Mouse (Mus musculus) midbrain, postnatal 0 days (tissue): ENCODE results near the gene Fto. TPM values are rescaled to one million over a fixed set of nuclear protein-coding genes. Genes with fewer than 3 reads are reported as not detected.

Experiments
- ATAC-seq: fragments of 200-750 bp; cut with Nextera tagmentation; 2 replicates; pipeline ENCODE4 v1.8.0; 2017; ENCODE audit warnings: moderate number of reproducible peaks, mild to moderate bottlenecking, moderate TSS enrichment, moderate library complexity; ENCODE audit not compliant: low FRiP score
- DNase-seq: peaks from one replicate; pipeline ENCODE4 v3.0.0-alpha.2; 2015; ENCODE audit warnings: low spot score
- H3K27ac ChIP-seq: fragments of 300-500 bp; sonication (generic); 2 replicates; pipeline ENCODE4 v1.5.1; 2014; ENCODE audit warnings: low read depth, mild to moderate bottlenecking, low read length, mixed read lengths
- H3K27me3 ChIP-seq: fragments of 300-500 bp; sonication (generic); 2 replicates; pipeline ENCODE4 v1.6.1; 2014; ENCODE audit warnings: low read length, control low read depth, mixed read lengths; ENCODE audit not compliant: insufficient read depth
- H3K36me3 ChIP-seq: fragments of 300-500 bp; sonication (generic); 2 replicates; pipeline ENCODE4 v1.6.1; 2014; ENCODE audit warnings: low read length, control low read depth, mixed read lengths; ENCODE audit not compliant: insufficient read depth
- H3K4me1 ChIP-seq: fragments of 300-500 bp; sonication (generic); 2 replicates; pipeline ENCODE4 v1.6.1; 2014; ENCODE audit warnings: mild to moderate bottlenecking, control low read depth, antibody characterized with exemption, low read length, mixed read lengths; ENCODE audit not compliant: insufficient read depth
- H3K4me2 ChIP-seq: fragments of 300-500 bp; sonication (generic); 2 replicates; pipeline ENCODE4 v1.6.1; 2014; ENCODE audit warnings: low read depth, mild to moderate bottlenecking, low read length, mixed read lengths; ENCODE audit not compliant: poor library complexity, severe bottlenecking
- H3K4me3 ChIP-seq: fragments of 300-500 bp; sonication (generic); 2 replicates; pipeline ENCODE4 v1.5.1; 2014; ENCODE audit warnings: low read depth, mild to moderate bottlenecking, low read length, moderate library complexity
- H3K9ac ChIP-seq: fragments of 300-500 bp; sonication (generic); replicated peaks from 2 replicates; pipeline ENCODE4 v1.6.1; 2014; ENCODE audit warnings: mild to moderate bottlenecking, low read length, moderate library complexity, mixed read lengths; ENCODE audit not compliant: poor library complexity, severe bottlenecking
- H3K9me3 ChIP-seq: fragments of 300-500 bp; sonication (generic); 2 replicates; pipeline ENCODE4 v1.6.1; 2016; ENCODE audit warnings: low read length, control low read depth
- CTCF ChIP-seq: IDR thresholded peaks from 2 replicates; pipeline ENCODE4 v1.5.1; 2016; ENCODE audit warnings: antibody characterized with exemption, mild to moderate bottlenecking
- WGBS: fragments of 180-500 bp; shearing (Covaris S2); extraction: QIAGEN DNeasy Blood & Tissue Kit; methylation state at CpG from one replicate; pipeline ENCODE4 v1.1.7; 2014; 5-methylcytosine and 5-hydroxymethylcytosine counted together
- polyA plus RNA-seq: library from polyadenylated mRNA; unstranded; fragments of >200 nt; fragmentation: Nextera tagmentation; extraction: Ambion mirVana; gene quantifications from 2 replicates; pipeline ENCODE4 v1.2.1, GENCODE M21; 2015
- total RNA-seq: library from RNA; depleted of rRNA; stranded (reverse); fragments of >200 nt; gene quantifications from 2 replicates; pipeline ENCODE4 v1.2.3, GENCODE M21; 2014

Fto gene
- total and polyA plus RNA-seq, 2 experiments from 2014 or later, result 97.9 to 151 TPM

DNA sequence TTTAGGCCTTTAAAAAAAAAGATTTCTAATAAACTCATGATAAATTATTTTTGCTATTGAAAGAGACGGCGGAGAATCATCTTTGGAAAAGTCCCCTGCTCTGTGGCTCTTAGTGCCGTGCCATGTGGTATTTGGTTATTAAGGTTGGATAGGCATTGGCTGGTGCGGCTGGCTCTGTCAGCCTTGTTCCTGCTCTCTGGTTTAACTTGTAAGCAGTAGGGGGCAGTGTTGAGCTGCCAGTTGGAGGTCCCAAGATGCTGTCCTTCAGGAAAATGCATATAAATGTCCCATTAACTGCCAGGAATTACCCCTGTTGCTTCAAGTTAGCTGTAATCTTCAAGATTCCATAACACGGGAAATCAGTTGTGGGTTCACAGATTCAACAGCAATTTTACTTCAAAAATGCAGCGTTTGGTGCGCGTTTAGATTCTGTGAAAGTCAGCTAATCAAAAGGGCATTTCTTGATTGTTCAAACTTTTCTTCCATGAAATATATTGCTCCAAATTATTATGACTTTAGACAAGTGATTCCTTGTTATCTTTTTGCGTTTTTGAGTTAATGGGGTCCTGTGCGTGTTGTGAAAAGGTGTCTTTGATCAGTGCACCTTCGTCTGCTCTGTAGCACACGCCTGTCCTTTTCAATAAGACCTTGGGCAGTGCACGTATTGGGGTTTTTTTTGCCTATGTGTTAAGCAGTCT is 174.9 kb downstream of the Fto start:
- Histone ChIP-seq H3K4me3 (no peak overlapping the region), H3K4me1 (0 out of 2 replicates have a peak, but pooled peaks cover 2% of the 10 kb centered on the region), H3K36me3 (no peaks in the 10 kb centered on the region), H3K27me3 (no peaks in the 10 kb centered on the region), H3K9me3 (no peaks in the 10 kb centered on the region), H3K27ac (no peak overlapping the region), H3K9ac (no peak overlapping the region), H3K4me2 (no peak overlapping the region)
- WGBS, result 48% methylated on average over 13 of the region's 13 CpGs
- TF ChIP-seq CTCF, result peak; percentile 86
- ATAC-seq (no peak; the same call in 1 of the 2 replicates), DNase-seq (peak; percentile 83)

DNA sequence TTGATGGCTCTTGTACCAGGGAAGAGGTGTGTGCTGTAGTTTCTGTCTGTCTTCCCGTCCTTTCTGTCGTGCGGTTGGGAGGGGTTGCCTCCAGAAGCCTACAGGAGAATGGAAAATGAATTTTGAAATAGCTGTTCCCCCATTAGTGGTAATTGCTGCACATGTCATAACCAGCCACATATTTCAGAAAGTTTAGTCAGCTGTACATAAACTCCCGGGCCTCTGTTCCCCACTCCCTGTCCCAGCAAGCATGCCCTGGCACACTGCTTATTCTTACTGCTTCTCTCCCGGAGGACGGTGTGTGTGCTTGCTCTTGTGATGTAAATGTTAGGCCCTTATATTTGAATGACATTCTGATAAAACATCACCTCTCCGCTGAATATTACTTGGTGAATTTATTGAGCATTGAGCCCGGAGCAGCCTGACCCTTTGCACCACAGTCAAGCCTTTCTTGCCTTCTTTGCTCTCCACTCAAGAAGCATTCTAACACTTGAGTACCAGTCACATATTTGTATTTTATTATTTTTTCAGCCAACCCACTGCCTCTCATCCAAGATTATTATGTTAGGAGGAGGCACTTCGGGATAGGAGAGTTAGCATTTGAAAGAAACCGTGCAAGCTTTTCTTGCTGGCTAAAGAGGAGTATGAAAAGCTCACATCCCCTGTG is 175.6 kb downstream of the Fto start:
- ATAC-seq (no peak), DNase-seq (no peak)
- TF ChIP-seq CTCF, result no peak
- Histone ChIP-seq H3K4me1 (0 out of 2 replicates have a peak, but pooled peaks cover 2% of the 10 kb centered on the region), H3K4me2 (no peak overlapping the region), H3K27ac (no peak overlapping the region), H3K27me3 (no peaks in the 10 kb centered on the region), H3K4me3 (no peak overlapping the region), H3K9ac (no peak overlapping the region), H3K36me3 (no peaks in the 10 kb centered on the region), H3K9me3 (no peaks in the 10 kb centered on the region)
- 56% methylated on average over 10 of the region's 10 CpGs for WGBS

DNA sequence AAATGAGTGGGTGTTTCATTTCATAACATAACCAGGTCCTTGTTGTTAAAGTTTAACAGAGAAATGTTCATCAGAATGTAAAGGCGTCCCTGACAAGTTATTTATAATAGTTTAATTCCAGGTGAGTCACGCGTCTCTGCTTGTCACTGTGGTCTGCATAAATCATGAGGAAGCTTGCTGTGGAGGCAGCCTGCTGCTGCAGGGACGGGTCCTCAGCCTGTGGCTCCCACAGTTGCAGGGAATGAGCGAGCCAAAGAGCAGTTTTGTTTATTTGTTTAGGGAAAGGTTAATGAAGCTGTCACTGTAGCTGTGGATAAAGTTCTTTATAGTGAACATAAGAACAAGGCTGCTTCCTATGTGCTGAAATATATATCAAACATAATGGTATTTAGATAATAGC is 176.7 kb downstream of the Fto start:
- H3K9ac ChIP-seq, result no peak overlapping the region
- no peak for TF ChIP-seq CTCF
- 52% methylated on average over 5 of the region's 5 CpGs for WGBS
- DNase-seq (no peak), ATAC-seq (no peak)
- H3K27me3 ChIP-seq, result no peaks in the 10 kb centered on the region
- H3K27ac ChIP-seq, result no peak overlapping the region
- 0 out of 2 replicates have a peak, but pooled peaks cover 2% of the 10 kb centered on the region for H3K4me1 ChIP-seq
- no peak overlapping the region for H3K4me3 ChIP-seq
- H3K9me3 ChIP-seq, result no peaks in the 10 kb centered on the region
- no peak overlapping the region for H3K4me2 ChIP-seq
- no peaks in the 10 kb centered on the region for H3K36me3 ChIP-seq

DNA sequence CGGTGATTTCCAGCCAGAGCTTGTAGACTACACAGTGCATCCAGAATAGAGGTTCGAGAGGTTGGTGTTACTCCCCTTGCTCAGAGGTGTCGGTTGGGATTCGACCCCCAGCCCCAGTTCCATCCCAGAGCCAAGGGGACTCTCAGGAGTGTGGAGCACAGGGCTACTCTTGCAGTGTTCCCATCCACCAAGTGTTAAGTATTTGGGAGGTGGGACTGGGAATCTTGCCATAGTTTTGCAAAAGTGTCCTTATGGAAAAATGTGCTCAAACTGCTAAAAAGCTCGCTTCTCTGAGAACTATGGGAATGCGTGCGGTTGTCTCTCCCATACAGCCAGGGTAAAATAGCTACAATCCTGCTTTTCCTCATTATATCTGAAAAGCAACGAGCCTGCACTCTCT is 180.0 kb downstream of the Fto start:
- H3K4me3 ChIP-seq, result no peak overlapping the region
- WGBS, result 89% methylated on average over 8 of the region's 8 CpGs
- no peak for ATAC-seq

DNA sequence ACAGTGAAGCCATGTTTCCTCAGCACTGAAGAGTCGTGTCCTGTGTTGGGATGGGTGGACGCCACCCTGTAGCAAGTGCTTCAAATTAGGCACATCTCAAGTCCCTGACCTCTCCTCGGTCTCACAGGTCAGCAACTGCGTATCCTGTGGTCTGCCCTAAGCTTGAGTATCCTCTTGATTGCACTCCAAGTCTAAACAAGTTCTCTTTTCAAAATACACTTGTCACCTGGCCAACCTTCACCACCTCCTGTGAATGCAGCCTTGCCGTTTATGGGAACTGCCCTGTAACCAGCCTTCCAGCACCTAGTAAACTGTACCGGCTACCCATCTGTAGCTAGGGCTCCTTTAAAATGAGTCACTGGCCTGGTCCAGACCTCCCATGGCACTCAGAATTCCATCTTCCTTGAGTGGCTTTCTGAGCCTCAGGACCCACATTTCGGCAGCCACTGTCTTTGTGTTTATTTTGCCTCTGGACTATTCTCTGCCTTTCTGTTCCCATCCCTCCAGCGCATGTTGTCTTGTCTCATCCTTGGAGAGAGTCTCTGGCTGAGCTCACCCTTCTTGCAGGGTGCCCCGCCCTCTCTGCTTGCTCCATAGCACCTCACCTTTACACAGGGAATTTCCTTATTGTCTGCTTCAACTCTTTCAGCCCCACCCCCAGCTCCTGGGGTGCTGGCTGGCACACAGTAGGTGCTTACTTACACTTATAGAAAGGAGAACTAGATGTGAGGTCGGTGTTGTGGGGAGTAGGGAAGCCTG is 181.4 kb downstream of the Fto start:
- no peak overlapping the region for H3K9ac ChIP-seq
- H3K4me1 ChIP-seq, result peaks cover 2% of the 10 kb centered on the region; the same call in 1 of the 2 replicates
- H3K27ac ChIP-seq, result no peak overlapping the region
- H3K4me2 ChIP-seq, result no peak overlapping the region
- WGBS, result 69% methylated on average over 10 of the region's 10 CpGs
- ATAC-seq (no peak), DNase-seq (no peak)
- H3K9me3 ChIP-seq, result no peaks in the 10 kb centered on the region
- H3K27me3 ChIP-seq, result no peaks in the 10 kb centered on the region
- H3K4me3 ChIP-seq, result no peak overlapping the region
- no peaks in the 10 kb centered on the region for H3K36me3 ChIP-seq
- TF ChIP-seq CTCF, result no peak

More for the DNA sequence above, 180.0 kb downstream of the Fto start:
- no peak overlapping the region for H3K9ac ChIP-seq
- TF ChIP-seq CTCF, result no peak
- H3K27me3 ChIP-seq, result no peaks in the 10 kb centered on the region
- no peak for DNase-seq
- no peaks in the 10 kb centered on the region for H3K36me3 ChIP-seq
- no peak overlapping the region for H3K27ac ChIP-seq
- H3K9me3 ChIP-seq, result no peaks in the 10 kb centered on the region
- peaks cover 2% of the 10 kb centered on the region; the same call in 1 of the 2 replicates for H3K4me1 ChIP-seq
- no peak overlapping the region for H3K4me2 ChIP-seq

DNA sequence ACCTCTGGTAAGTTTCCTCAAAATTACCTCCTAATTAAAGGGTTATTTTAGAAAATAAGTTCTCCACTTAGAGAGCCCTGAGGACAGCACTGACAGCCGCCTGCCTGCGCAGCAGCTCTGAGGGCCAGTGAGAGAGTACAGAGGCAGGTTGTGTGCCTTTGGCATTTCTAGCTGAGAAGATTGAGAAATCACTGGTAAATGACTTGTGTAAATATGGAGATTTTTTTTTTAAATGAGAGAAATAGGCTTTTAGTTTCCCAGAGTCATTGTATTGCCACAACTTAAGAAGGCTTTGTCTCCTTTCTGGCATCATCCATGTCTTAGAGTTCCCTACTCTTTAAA is 181.9 kb downstream of the Fto start:
- no peak for DNase-seq
- H3K4me3 ChIP-seq, result no peak overlapping the region
- no peak for ATAC-seq
- peaks cover 2% of the 10 kb centered on the region; the same call in 1 of the 2 replicates for H3K4me1 ChIP-seq
- H3K9ac ChIP-seq, result no peak overlapping the region
- no peaks in the 10 kb centered on the region for H3K9me3 ChIP-seq
- TF ChIP-seq CTCF, result no peak
- no peaks in the 10 kb centered on the region for H3K27me3 ChIP-seq
- no peaks in the 10 kb centered on the region for H3K36me3 ChIP-seq
- no peak overlapping the region for H3K4me2 ChIP-seq
- no peak overlapping the region for H3K27ac ChIP-seq
- WGBS, result 77% methylated on average over 2 of the region's 2 CpGs
